Comparison of ENCODE assay signal across 24 mouse cellular contexts in genomic region chr10:40686976-40687375, GRCm38 (mm10). TPM values are rescaled to one million over a fixed set of nuclear protein-coding genes. Genes with fewer than 3 reads are reported as not detected.
"Had no signal": no experiment of that assay in that cellular context is flagged by ENCODE, and none has a peak within 500 bp of the region (broad histone marks: within the 10 kb centered on the region; RNA-seq: fewer than 3 reads in every experiment).

No protein-coding gene starts in this region.

- H3K4me3 ChIP-seq: lung, embryonic 15.5 days; midbrain, embryonic 13.5 days; midbrain, embryonic 15.5 days; myocyte; neural tube, embryonic 13.5 days; neural tube, embryonic 15.5 days; stomach, embryonic 15.5 days had no signal

- H3K4me2 ChIP-seq: lung, embryonic 15.5 days; midbrain, embryonic 11.5 days; midbrain, embryonic 13.5 days; midbrain, embryonic 15.5 days; neural tube, embryonic 13.5 days; neural tube, embryonic 15.5 days; stomach, embryonic 15.5 days had no signal

- H3K9ac ChIP-seq: liver, postnatal 0 days; lung, embryonic 15.5 days; midbrain, embryonic 13.5 days; midbrain, embryonic 15.5 days; neural tube, embryonic 13.5 days; neural tube, embryonic 15.5 days; stomach, embryonic 15.5 days had no signal

- H3K27ac ChIP-seq: lung, embryonic 15.5 days; macrophage; midbrain, embryonic 13.5 days; midbrain, embryonic 15.5 days; neural tube, embryonic 13.5 days; neural tube, embryonic 15.5 days; stomach, embryonic 15.5 days; stomach, postnatal 0 days had no signal

- H3K36me3 ChIP-seq: lung, embryonic 15.5 days; midbrain, embryonic 13.5 days; midbrain, embryonic 15.5 days; neural tube, embryonic 13.5 days; neural tube, embryonic 15.5 days; stomach, embryonic 15.5 days had no signal

- ATAC-seq: liver, postnatal 0 days; lung, postnatal 0 days; midbrain, embryonic 13.5 days; midbrain, embryonic 15.5 days had no signal

- H3K9me3 ChIP-seq: lung, embryonic 15.5 days; midbrain, embryonic 13.5 days; midbrain, embryonic 15.5 days; neural tube, embryonic 13.5 days; neural tube, embryonic 15.5 days; stomach, embryonic 15.5 days had no signal

- H3K27me3 ChIP-seq: lung, embryonic 15.5 days; midbrain, embryonic 15.5 days; neural tube, embryonic 15.5 days; stomach, embryonic 15.5 days had no signal

- DNase-seq: liver, postnatal 0 days; lung, adult 2 months; lung, postnatal 14 days; lung, postnatal 36 days; retina, postnatal 1 day; right cerebral cortex, postnatal 25 days; right cerebral cortex, postnatal 4 days; spleen, adult 18-20 months; thymus, adult 2 months; thymus, postnatal 25 days; thymus, postnatal 4 days had no signal

RNA-seq across cellular contexts. Expression of gene Mettl24, which starts 3.9 kb away (rescaled TPM):
- total RNA-seq: megakaryocyte progenitor cell, adult 5-6 weeks; midbrain, postnatal 0 days had no signal
- polyA plus RNA-seq: macrophage had no signal

RNA-seq across cellular contexts. Expression of gene Ddo, which starts 57.2 kb away (rescaled TPM):
- total RNA-seq: megakaryocyte progenitor cell, adult 5-6 weeks had no signal
- polyA plus RNA-seq: macrophage had no signal
